ENCODE assay signal across 7 mouse cellular contexts in the genomic region with DNA sequence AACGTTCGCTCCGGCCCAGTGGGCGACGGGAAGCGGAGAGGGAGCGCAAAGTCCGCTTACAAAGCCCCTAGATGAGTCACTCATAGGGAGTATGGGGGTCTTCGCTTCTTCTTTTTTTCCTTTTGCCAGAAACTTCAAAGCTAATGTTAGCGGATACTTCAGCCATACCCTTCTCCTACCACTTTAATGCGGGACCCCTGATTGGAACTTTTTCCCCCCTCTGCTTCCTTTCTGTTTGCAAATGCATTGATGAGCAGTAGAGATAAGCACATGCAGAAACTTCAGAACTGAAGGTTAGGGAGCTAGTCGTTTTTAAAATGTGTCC. TPM values are rescaled to one million over a fixed set of nuclear protein-coding genes. Genes with fewer than 3 reads are reported as not detected.
DNase-seq lines count a peak whose midpoint lies in the region; ATAC-seq and TF ChIP-seq lines count a peak whose summit lies in the region.

No protein-coding gene starts in this region.

- peak overlapping the region; percentile 97 for H3K27ac ChIP-seq in embryonic facial prominence, embryonic 13.5 days
- peak overlapping the region; percentile 91; the same call in 1 of the 2 replicates for H3K27ac ChIP-seq in intestine, postnatal 0 days (ENCODE audit: low read depth, low read length)
- peak overlapping the region; percentile 99 for H3K27ac ChIP-seq in neural tube, embryonic 15.5 days (replicated peaks)

- H3K9me3 ChIP-seq in embryonic facial prominence, embryonic 13.5 days: no peaks in the 10 kb centered on the region
- no peaks in the 10 kb centered on the region for H3K9me3 ChIP-seq in intestine, postnatal 0 days (ENCODE audit: control insufficient read depth)
- H3K9me3 ChIP-seq in neural tube, embryonic 15.5 days (replicated peaks): no peaks in the 10 kb centered on the region

- H3K27me3 ChIP-seq in embryonic facial prominence, embryonic 13.5 days: no peaks in the 10 kb centered on the region
- H3K27me3 ChIP-seq in intestine, postnatal 0 days (replicated peaks; ENCODE audit: control insufficient read depth, insufficient read depth, low read length): no peaks in the 10 kb centered on the region
- H3K27me3 ChIP-seq in neural tube, embryonic 15.5 days (replicated peaks): no peaks in the 10 kb centered on the region

- WGBS in lung, adult 2 months: 0% methylated on average over 12 of the region's 12 CpGs
- under 1% methylated on average over 12 of the region's 12 CpGs for WGBS in embryonic facial prominence, embryonic 13.5 days
- under 1% methylated on average over 12 of the region's 12 CpGs for WGBS in intestine, postnatal 0 days
- WGBS in neural tube, embryonic 15.5 days: 2% methylated on average over 12 of the region's 12 CpGs

- TF ChIP-seq POLR2A in lung, adult 2 months (IDR thresholded peaks at IDR 0.05; ENCODE audit: borderline replicate concordance, extremely low read depth, low read depth, low read length): no peak

- no peak for TF ChIP-seq CTCF in lung, adult 2 months (IDR thresholded peaks at IDR 0.05; ENCODE audit: insufficient read depth, low read length)
- no peak for TF ChIP-seq CTCF in intestine, postnatal 0 days (IDR thresholded peaks at IDR 0.05; ENCODE audit: low read depth)

- H3K4me1 ChIP-seq in lung, adult 2 months (ENCODE audit: control insufficient read depth, insufficient read depth, low read length): peaks cover 28% of the 10 kb centered on the region
- H3K4me1 ChIP-seq in embryonic facial prominence, embryonic 13.5 days: peaks cover 44% of the 10 kb centered on the region
- H3K4me1 ChIP-seq in intestine, postnatal 0 days (replicated peaks; ENCODE audit: control insufficient read depth, insufficient read depth, low read length): no peaks in the 10 kb centered on the region
- peaks cover 57% of the 10 kb centered on the region for H3K4me1 ChIP-seq in neural tube, embryonic 15.5 days

- peak overlapping the region; percentile 98 for H3K9ac ChIP-seq in embryonic facial prominence, embryonic 13.5 days
- peak overlapping the region; percentile 92 for H3K9ac ChIP-seq in intestine, postnatal 0 days (ENCODE audit: low read depth, low read length)
- H3K9ac ChIP-seq in neural tube, embryonic 15.5 days (replicated peaks): peak overlapping the region; percentile 98

- peaks cover 13% of the 10 kb centered on the region for H3K36me3 ChIP-seq in embryonic facial prominence, embryonic 13.5 days
- H3K36me3 ChIP-seq in intestine, postnatal 0 days (ENCODE audit: control insufficient read depth, insufficient read depth): peaks cover 7% of the 10 kb centered on the region
- peaks cover 7% of the 10 kb centered on the region; the same call in 1 of the 2 replicates for H3K36me3 ChIP-seq in neural tube, embryonic 15.5 days

- H3K4me2 ChIP-seq in embryonic facial prominence, embryonic 13.5 days: peak overlapping the region; percentile 82
- H3K4me2 ChIP-seq in intestine, postnatal 0 days (replicated peaks; ENCODE audit: low read depth): peak overlapping the region; percentile 92
- H3K4me2 ChIP-seq in neural tube, embryonic 15.5 days: peak overlapping the region; percentile 90

- H3K4me3 ChIP-seq in lung, adult 2 months (replicated peaks; ENCODE audit: extremely low read depth, low read depth, low read length): peak overlapping the region; percentile 82
- H3K4me3 ChIP-seq in embryonic facial prominence, embryonic 13.5 days: peak overlapping the region; percentile 96
- H3K4me3 ChIP-seq in intestine, postnatal 0 days (ENCODE audit: low read depth, low read length): peak overlapping the region; percentile 95
- H3K4me3 ChIP-seq in neural tube, embryonic 15.5 days (replicated peaks): peak overlapping the region; percentile 89

- DNase-seq in lung, adult 2 months: no peak
- no peak for DNase-seq in lung, postnatal 36 days
- DNase-seq in layer of hippocampus, adult 9-10 months (ENCODE audit: low spot score): no peak
- no peak for DNase-seq in yolk sac, embryonic 10.5 days (ENCODE audit: low spot score)

- no peak for ATAC-seq in embryonic facial prominence, embryonic 13.5 days (ENCODE audit: insufficient number of reproducible peaks, insufficient read depth, low FRiP score, low TSS enrichment, low read depth)
- ATAC-seq in intestine, postnatal 0 days: no peak
- ATAC-seq in neural tube, embryonic 15.5 days (ENCODE audit: low FRiP score): no peak

RNA-seq across cellular contexts. Expression of a gene that starts 1.1 kb away (rescaled TPM):
- polyA plus RNA-seq in lung, adult 2 months (2012; rRNA removed): 22.4 and 26.5 TPM in 2 replicates
- polyA plus RNA-seq in embryonic facial prominence, embryonic 13.5 days (2015; fragmentation: Nextera tagmentation; extraction: Ambion mirVana): 43.1 and 47.0 TPM in 2 replicates
- 16.8 and 18.7 TPM in 2 replicates for polyA plus RNA-seq in intestine, postnatal 0 days (2015; fragmentation: Nextera tagmentation; extraction: Ambion mirVana)
- polyA plus RNA-seq in neural tube, embryonic 15.5 days (2015; fragmentation: Nextera tagmentation; extraction: Ambion mirVana): 35.0 and 39.1 TPM in 2 replicates

RNA-seq across cellular contexts. Expression of a gene that starts 22.0 kb away (rescaled TPM):
- polyA plus RNA-seq in lung, adult 2 months (2012; rRNA removed): 76.5 and 93.4 TPM in 2 replicates
- 374 and 398 TPM in 2 replicates for polyA plus RNA-seq in embryonic facial prominence, embryonic 13.5 days (2015; fragmentation: Nextera tagmentation; extraction: Ambion mirVana)
- 70.7 and 73.2 TPM in 2 replicates for polyA plus RNA-seq in intestine, postnatal 0 days (2015; fragmentation: Nextera tagmentation; extraction: Ambion mirVana)
- polyA plus RNA-seq in neural tube, embryonic 15.5 days (2015; fragmentation: Nextera tagmentation; extraction: Ambion mirVana): 183 and 211 TPM in 2 replicates

RNA-seq across cellular contexts. Expression of a gene that starts 28.6 kb away (rescaled TPM):
- 40.7 and 42.9 TPM in 2 replicates for polyA plus RNA-seq in lung, adult 2 months (2012; rRNA removed)
- 34.9 and 40.3 TPM in 2 replicates for polyA plus RNA-seq in embryonic facial prominence, embryonic 13.5 days (2015; fragmentation: Nextera tagmentation; extraction: Ambion mirVana)
- 7.1 and 10.1 TPM in 2 replicates for polyA plus RNA-seq in intestine, postnatal 0 days (2015; fragmentation: Nextera tagmentation; extraction: Ambion mirVana)
- 40.6 and 49.0 TPM in 2 replicates for polyA plus RNA-seq in neural tube, embryonic 15.5 days (2015; fragmentation: Nextera tagmentation; extraction: Ambion mirVana)
